Mouse (Mus musculus) mature B cell (primary cell): ENCODE data around the gene Kl.

ENCODE experiments used
- in situ Hi-C: fragments of 300-500 bp; cut with MboI; formaldehyde crosslinking; loops from 2 replicates; pipeline ENCODE4 v1.14.3; 2019

Kl gene

GRCm38 (mm10) chr5:150962756-150963155 is 10.3 kb downstream of the Kl start:
- in situ Hi-C loops = no loop called here

- in situ Hi-C loops = no loop called here
Observed at GRCm38 (mm10) chr5:150967925-150968324, 15.5 kb downstream of the Kl start.

GRCm38 (mm10) chr5:150970551-150970950 is 18.1 kb downstream of the Kl start:
- in situ Hi-C loops = no loop called here

- in situ Hi-C loops = no loop called here
Observed at GRCm38 (mm10) chr5:150971126-150971525, 18.7 kb downstream of the Kl start.

- in situ Hi-C loops = no loop called here
Observed at GRCm38 (mm10) chr5:150974226-150974625, 21.8 kb downstream of the Kl start.

- in situ Hi-C loops = no loop called here
Observed at GRCm38 (mm10) chr5:150977383-150977958, 25.1 kb downstream of the Kl start.

GRCm38 (mm10) chr5:150979341-150980136 is 27.1 kb downstream of the Kl start:
- in situ Hi-C loops = no loop called here

- in situ Hi-C loops = no loop called here
Observed at GRCm38 (mm10) chr5:150982082-150982481, 29.7 kb downstream of the Kl start.

GRCm38 (mm10) chr5:150994096-150994495 is 41.7 kb downstream of the Kl start:
- in situ Hi-C loops = no loop called here

- in situ Hi-C loops = no loop called here
Observed at GRCm38 (mm10) chr5:150996586-150996985, 44.2 kb downstream of the Kl start.

- in situ Hi-C loops = no loop called here
Observed at GRCm38 (mm10) chr5:151001111-151001510, 48.7 kb downstream of the Kl start.

- in situ Hi-C loops = no loop called here
Observed at GRCm38 (mm10) chr5:151002051-151002450, 49.6 kb downstream of the Kl start.

GRCm38 (mm10) chr5:151004216-151004755 is 51.9 kb downstream of the Kl start:
- in situ Hi-C loops = no loop called here

GRCm38 (mm10) chr5:151018450-151018849 is 66.0 kb downstream of the Kl start:
- in situ Hi-C loops = no loop called here

- in situ Hi-C loops = no loop called here
Observed at GRCm38 (mm10) chr5:151018959-151019358, 66.6 kb downstream of the Kl start.

GRCm38 (mm10) chr5:151020031-151020820 is 67.8 kb downstream of the Kl start:
- in situ Hi-C loops = no loop called here

- in situ Hi-C loops = no loop called here
Observed at GRCm38 (mm10) chr5:151020831-151021230, 68.4 kb downstream of the Kl start.

GRCm38 (mm10) chr5:151022026-151022425 is 69.6 kb downstream of the Kl start:
- in situ Hi-C loops = no loop called here

- in situ Hi-C loops = no loop called here
Observed at GRCm38 (mm10) chr5:151022939-151023338, 70.5 kb downstream of the Kl start.

GRCm38 (mm10) chr5:151023461-151023860 is 71.1 kb downstream of the Kl start:
- in situ Hi-C loops = no loop called here

- in situ Hi-C loops = no loop called here
Observed at GRCm38 (mm10) chr5:151024483-151024882, 72.1 kb downstream of the Kl start.

- in situ Hi-C loops = no loop called here
Observed at GRCm38 (mm10) chr5:151026069-151026468, 73.7 kb downstream of the Kl start.
